20 mouse cellular contexts compared by ENCODE assay signal in the genomic region with DNA sequence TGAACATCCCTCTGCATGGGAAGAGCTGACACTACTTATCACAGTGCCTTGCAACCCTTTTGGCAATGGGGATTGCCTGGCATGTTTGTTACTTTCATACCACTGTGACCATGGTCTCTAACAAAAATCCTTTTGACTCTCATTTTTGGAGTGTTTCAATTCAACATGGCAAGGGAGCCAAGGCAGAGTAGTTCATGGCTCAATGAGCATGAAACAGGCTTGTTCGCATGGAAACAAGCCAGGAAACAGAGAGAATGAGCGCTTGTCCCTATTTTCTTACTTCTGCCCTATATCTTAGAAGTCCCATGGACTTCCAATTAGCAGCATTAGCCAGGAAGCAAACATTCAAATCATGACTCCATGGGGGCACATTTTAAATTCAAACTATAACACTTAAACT. TPM values are rescaled to one million over a fixed set of nuclear protein-coding genes. Genes with fewer than 3 reads are reported as not detected.
A peak's percentile ranks its signal among the peaks of the same experiment; 100 is the strongest.
DNase-seq lines count a peak whose midpoint lies in the region.
"Had no signal": no experiment of that assay in that cellular context is flagged by ENCODE, and none has a peak within 500 bp of the region (broad histone marks: within the 10 kb centered on the region; RNA-seq: fewer than 3 reads in every experiment).

No protein-coding gene starts in this region.

- DNase-seq in heart, adult 11 months, result peak; percentile 21
- DNase-seq in heart, postnatal 36 days, result no peak
- peak; percentile 9 for DNase-seq in adipocyte (ENCODE audit: low spot score)
- peak; percentile 49 for DNase-seq in cerebellum, adult 11-12 months
- peak; percentile 77 to 80 for DNase-seq in cerebellum, postnatal 10 days
- DNase-seq in layer of hippocampus, postnatal 10 days (ENCODE audit: low spot score in 2 of 2), result no peak
- no peak for DNase-seq in gastrocnemius, postnatal 10 days
- no peak for DNase-seq in kidney, adult 9 months
- DNase-seq: gastrocnemius, postnatal 14 days; heart, adult 18-20 months; heart, postnatal 10 days; kidney, adult 2 months; kidney, postnatal 10 days; liver, postnatal 0 days; lung, postnatal 10 days; retina, postnatal 1 day; right cerebral cortex, postnatal 25 days; spleen, adult 18-20 months; thymus, postnatal 14 days had no signal

- intact Hi-C loops in heart, postnatal 36 days (cut with DNase I), result no loop called here

RNA-seq across cellular contexts. Expression of gene Vat1l, which starts 18.6 kb away (rescaled TPM):
- total RNA-seq in heart, postnatal 36 days (2021), result under 1 TPM; 0.05 to 0.17 TPM
- total RNA-seq in layer of hippocampus, postnatal 10 days (2021), result 10 to 100 TPM; 42.2 to 54.2 TPM
- total RNA-seq in gastrocnemius, postnatal 10 days (2021), result 1 to 10 TPM; 4.9 to 7.3 TPM
- total RNA-seq: megakaryocyte progenitor cell, adult 5-6 weeks had no signal

Comparison
In these comparisons a context has a peak if more than half of its experiments do, and no peak if none do; other contexts are left out.
1. DNase-seq: peak in heart, adult 11 months (single experiment), adipocyte (single experiment), cerebellum, adult 11-12 months (single experiment) and cerebellum, postnatal 10 days (2 of 2); none in heart, postnatal 36 days (0 of 2), layer of hippocampus, postnatal 10 days (0 of 2), gastrocnemius, postnatal 10 days (single experiment) and kidney, adult 9 months (single experiment).
2. RNA of gene Vat1l, which starts 18.6 kb away (total RNA-seq): 42.2 to 54.2 TPM in layer of hippocampus, postnatal 10 days; 4.9 to 7.3 TPM in gastrocnemius, postnatal 10 days and 0.05 to 0.17 TPM in heart, postnatal 36 days; every median in the first group is over 4 times any median in the second.